Mouse (Mus musculus) hindbrain, embryonic 11.5 days (tissue): ENCODE results near the gene Nup50. TPM values are rescaled to one million over a fixed set of nuclear protein-coding genes. Genes with fewer than 3 reads are reported as not detected.

Experiments
- ATAC-seq: fragments of 200-750 bp; cut with Nextera tagmentation; 2 replicates; pipeline ENCODE4 v1.8.0; 2017; ENCODE audit warnings: mild to moderate bottlenecking, moderate TSS enrichment, moderate library complexity; ENCODE audit not compliant: low FRiP score
- DNase-seq: peaks from one replicate; pipeline ENCODE4 v3.0.0-alpha.2; 2015; ENCODE audit warnings: low spot score
- H3K27ac ChIP-seq: fragments of 300-500 bp; sonication (generic); 2 replicates; pipeline ENCODE4 v1.5.1; 2014; ENCODE audit warnings: mild to moderate bottlenecking, low read depth, low read length
- H3K27me3 ChIP-seq: fragments of 300-500 bp; sonication (generic); 2 replicates; pipeline ENCODE4 v1.6.1; 2014; ENCODE audit warnings: mild to moderate bottlenecking, low read length, moderate library complexity, mixed read lengths; ENCODE audit not compliant: control insufficient read depth, insufficient read depth
- H3K36me3 ChIP-seq: fragments of 300-500 bp; sonication (generic); 2 replicates; pipeline ENCODE4 v1.6.1; 2014; ENCODE audit warnings: mild to moderate bottlenecking, low read length, moderate library complexity, mixed read lengths; ENCODE audit not compliant: control insufficient read depth, insufficient read depth
- H3K4me1 ChIP-seq: fragments of 300-500 bp; sonication (generic); replicated peaks from 2 replicates; pipeline ENCODE4 v1.6.1; 2014; ENCODE audit warnings: low read length, mixed read lengths; ENCODE audit not compliant: control insufficient read depth, insufficient read depth
- H3K4me2 ChIP-seq: fragments of 300-500 bp; sonication (generic); replicated peaks from 2 replicates; pipeline ENCODE4 v1.6.1; 2014; ENCODE audit warnings: mild to moderate bottlenecking, low read depth, low read length
- H3K4me3 ChIP-seq: fragments of 300-500 bp; sonication (generic); 2 replicates; pipeline ENCODE4 v1.5.1; 2014; ENCODE audit warnings: low read depth, low read length
- H3K9ac ChIP-seq: fragments of 300-500 bp; sonication (generic); 2 replicates; pipeline ENCODE4 v1.6.1; 2014; ENCODE audit warnings: low read depth, low read length
- H3K9me3 ChIP-seq: fragments of 300-500 bp; sonication (generic); 2 replicates; pipeline ENCODE4 v1.6.1; 2016; ENCODE audit warnings: low read length; ENCODE audit not compliant: control insufficient read depth
- WGBS: fragments of 180-500 bp; shearing (Covaris S2); extraction: QIAGEN DNeasy Blood & Tissue Kit; methylation state at CpG from one replicate; pipeline ENCODE4 v1.1.7; 2014; 5-methylcytosine and 5-hydroxymethylcytosine counted together
- polyA plus RNA-seq: library from polyadenylated mRNA; unstranded; fragments of >200 nt; fragmentation: Nextera tagmentation; extraction: Ambion mirVana; gene quantifications from 2 replicates; pipeline ENCODE4 v1.2.1, GENCODE M21; 2014

Nup50 gene
- polyA plus RNA-seq, 1 experiment from 2014 or later, result 63.3 TPM

DNA sequence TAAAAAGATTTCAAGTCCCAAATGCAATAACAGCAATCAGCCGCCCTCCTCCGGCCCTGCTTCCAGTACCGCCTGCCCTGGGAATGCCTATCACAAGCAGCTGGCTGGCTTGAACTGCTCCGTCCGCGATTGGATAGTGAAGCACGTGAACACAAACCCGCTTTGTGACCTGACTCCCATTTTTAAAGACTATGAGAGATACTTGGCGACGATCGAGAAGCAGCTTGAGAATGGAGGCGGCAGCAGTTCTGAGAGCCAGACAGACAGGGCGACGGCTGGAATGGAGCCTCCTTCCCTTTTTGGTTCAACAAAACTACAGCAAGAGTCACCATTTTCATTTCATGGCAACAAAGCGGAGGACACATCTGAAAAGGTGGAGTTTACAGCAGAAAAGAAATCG, 11.7 kb downstream of the Nup50 start:
- Histone ChIP-seq H3K9ac (no peak overlapping the region), H3K36me3 (peaks cover 23% of the 10 kb centered on the region), H3K4me1 (no peaks in the 10 kb centered on the region), H3K27me3 (no peaks in the 10 kb centered on the region), H3K4me2 (no peak overlapping the region), H3K4me3 (no peak overlapping the region), H3K27ac (no peak overlapping the region), H3K9me3 (no peaks in the 10 kb centered on the region)
- WGBS, result 93% methylated on average over 16 of the region's 16 CpGs
- no peak for DNase-seq
- ATAC-seq, result no peak

DNA sequence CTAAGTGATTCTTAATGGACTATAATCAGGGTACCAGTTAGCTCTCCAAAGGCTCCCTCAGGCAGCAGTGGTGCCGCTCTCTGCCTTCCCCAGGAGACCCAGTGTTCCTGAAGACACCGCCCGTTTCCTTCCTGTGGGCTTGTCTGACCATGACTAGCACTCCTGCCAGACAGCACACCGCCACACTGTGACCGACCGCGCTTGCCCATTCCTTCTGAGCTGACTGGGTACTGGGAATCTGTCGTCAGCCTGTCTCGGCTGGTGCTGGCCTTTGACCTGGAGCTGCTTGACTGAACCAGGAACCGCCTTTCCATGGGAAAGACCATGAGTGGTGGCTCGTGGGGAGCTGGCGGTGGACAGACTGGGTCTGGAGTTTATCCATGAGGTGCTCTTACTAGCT, 16.9 kb downstream of the Nup50 start:
- Histone ChIP-seq H3K9me3 (no peaks in the 10 kb centered on the region), H3K4me3 (no peak overlapping the region), H3K27ac (no peak overlapping the region), H3K9ac (no peak overlapping the region), H3K27me3 (no peaks in the 10 kb centered on the region), H3K36me3 (peaks cover 24% of the 10 kb centered on the region), H3K4me1 (no peaks in the 10 kb centered on the region), H3K4me2 (no peak overlapping the region)
- DNase-seq, result no peak
- no peak for ATAC-seq
- 56% methylated on average over 12 of the region's 12 CpGs for WGBS

DNA sequence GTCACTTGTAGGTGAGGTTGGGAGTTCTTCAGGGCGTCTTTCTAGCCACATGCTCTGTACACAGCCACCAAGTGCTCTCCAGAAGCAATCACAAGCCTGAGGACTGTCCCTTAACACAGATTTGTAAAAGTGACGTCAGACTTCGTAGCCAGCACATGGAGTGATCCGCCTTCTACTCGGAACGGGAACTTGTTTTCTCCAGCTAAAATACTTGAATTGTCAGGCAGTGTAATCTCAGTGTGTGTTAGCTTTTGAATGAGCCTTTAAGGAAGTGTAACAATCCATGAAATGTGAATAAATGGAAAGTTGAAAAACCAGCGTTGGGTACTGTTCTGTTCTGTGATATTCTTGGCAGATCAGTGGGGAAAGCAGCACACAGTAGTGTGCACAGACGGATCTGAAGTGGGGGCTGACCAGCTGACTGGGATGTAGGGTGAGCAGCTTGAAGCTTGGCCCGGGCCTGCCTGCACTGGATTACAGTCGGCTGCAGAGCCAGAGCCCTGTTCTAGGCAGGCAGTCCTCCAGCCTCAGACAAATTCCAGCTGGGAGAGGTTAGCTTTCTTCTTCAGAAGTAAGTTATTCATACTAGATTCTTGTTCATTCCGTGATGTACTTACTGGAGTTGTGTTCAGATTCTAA, 19.6 kb downstream of the Nup50 start:
- Histone ChIP-seq H3K4me3 (no peak overlapping the region), H3K27ac (no peak overlapping the region), H3K4me1 (no peaks in the 10 kb centered on the region), H3K36me3 (0 out of 2 replicates have a peak, but pooled peaks cover 9% of the 10 kb centered on the region), H3K4me2 (no peak overlapping the region), H3K9ac (no peak overlapping the region), H3K9me3 (no peaks in the 10 kb centered on the region), H3K27me3 (no peaks in the 10 kb centered on the region)
- no peak for DNase-seq
- WGBS, result 81% methylated on average over 11 of the region's 11 CpGs
- no peak for ATAC-seq

DNA sequence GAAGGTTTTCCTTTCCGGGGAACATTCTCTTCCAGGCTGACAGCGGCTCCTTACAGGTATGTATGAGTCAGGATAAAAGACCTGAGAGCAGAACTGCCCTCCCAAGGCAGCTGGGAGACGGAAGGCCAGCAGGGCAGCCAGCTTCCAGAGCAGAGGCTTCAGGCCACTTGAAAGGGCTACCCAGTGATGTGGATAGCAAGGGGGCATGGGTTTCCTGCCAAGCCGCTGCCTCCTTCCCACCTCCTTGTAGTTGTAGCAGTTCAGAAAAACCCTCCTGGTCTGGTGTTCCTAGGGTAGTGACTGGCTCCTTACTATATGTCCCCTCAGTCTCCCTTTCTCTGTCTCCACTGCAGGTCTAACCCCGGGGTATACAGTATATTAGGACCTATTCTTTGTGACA, 21.1 kb downstream of the Nup50 start:
- no peak overlapping the region for H3K27ac ChIP-seq
- DNase-seq (no peak), ATAC-seq (no peak)
- no peak overlapping the region for H3K4me2 ChIP-seq
- H3K4me1 ChIP-seq, result no peaks in the 10 kb centered on the region
- 88% methylated on average over 5 of the region's 5 CpGs for WGBS
- no peaks in the 10 kb centered on the region for H3K9me3 ChIP-seq
- no peak overlapping the region for H3K4me3 ChIP-seq
- H3K27me3 ChIP-seq, result no peaks in the 10 kb centered on the region
- 0 out of 2 replicates have a peak, but pooled peaks cover 7% of the 10 kb centered on the region for H3K36me3 ChIP-seq
- H3K9ac ChIP-seq, result no peak overlapping the region

- 93% methylated on average over 14 of the region's 14 CpGs for WGBS
- H3K36me3 ChIP-seq, result peaks cover 7% of the 10 kb centered on the region; the same call in 1 of the 2 replicates
- no peak overlapping the region for H3K27ac ChIP-seq
- no peak for DNase-seq
- no peaks in the 10 kb centered on the region for H3K4me1 ChIP-seq
- no peak for ATAC-seq
- no peak overlapping the region for H3K4me3 ChIP-seq
- H3K9ac ChIP-seq, result no peak overlapping the region
- H3K9me3 ChIP-seq, result no peaks in the 10 kb centered on the region
- H3K27me3 ChIP-seq, result no peaks in the 10 kb centered on the region
- no peak overlapping the region for H3K4me2 ChIP-seq
These were observed 25.8 kb downstream of the Nup50 start for GRCm38 (mm10) chr15:84948990-84949389.

GRCm38 (mm10) chr15:84950053-84950452, 26.8 kb downstream of the Nup50 start:
- no peak overlapping the region for H3K27ac ChIP-seq
- 97% methylated on average over 4 of the region's 4 CpGs for WGBS
- ATAC-seq (no peak), DNase-seq (no peak)
- no peaks in the 10 kb centered on the region for H3K9me3 ChIP-seq
- no peak overlapping the region for H3K9ac ChIP-seq
- H3K4me3 ChIP-seq, result no peak overlapping the region
- no peak overlapping the region for H3K4me2 ChIP-seq
- H3K36me3 ChIP-seq, result peaks cover 7% of the 10 kb centered on the region; the same call in 1 of the 2 replicates
- no peaks in the 10 kb centered on the region for H3K27me3 ChIP-seq
- no peaks in the 10 kb centered on the region for H3K4me1 ChIP-seq

DNA sequence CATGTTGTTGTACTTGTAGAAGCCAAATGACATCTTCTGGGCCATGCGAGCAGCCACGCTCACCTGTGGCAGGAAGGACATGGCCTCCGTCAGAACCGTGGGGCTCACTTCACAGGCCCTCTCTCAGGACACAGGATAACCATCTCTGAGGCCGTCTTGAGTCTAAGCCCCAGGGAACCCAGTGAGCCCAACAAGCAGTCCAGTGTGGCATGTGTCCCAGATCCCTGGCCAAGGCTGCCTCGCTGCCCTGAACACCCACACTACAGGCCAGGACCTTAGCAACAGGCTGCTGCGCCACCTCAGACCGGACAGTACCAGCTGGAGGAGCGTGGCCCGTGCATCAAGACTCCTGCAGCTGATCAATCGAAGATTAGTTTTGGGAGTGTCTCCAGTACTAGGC, 30.0 kb downstream of the Nup50 start:
- Histone ChIP-seq H3K4me2 (no peak overlapping the region), H3K4me3 (no peak overlapping the region), H3K4me1 (no peaks in the 10 kb centered on the region), H3K36me3 (peaks cover 7% of the 10 kb centered on the region; the same call in 1 of the 2 replicates), H3K27me3 (no peaks in the 10 kb centered on the region), H3K9me3 (no peaks in the 10 kb centered on the region), H3K9ac (no peak overlapping the region), H3K27ac (no peak overlapping the region)
- ATAC-seq, result no peak
- WGBS, result 94% methylated on average over 11 of the region's 11 CpGs
- DNase-seq, result no peak

GRCm38 (mm10) chr15:84957851-84958250, 34.6 kb downstream of the Nup50 start:
- ATAC-seq (no peak), DNase-seq (peak; percentile 35)
- Histone ChIP-seq H3K27ac (no peak overlapping the region), H3K9ac (no peak overlapping the region), H3K9me3 (no peaks in the 10 kb centered on the region), H3K27me3 (no peaks in the 10 kb centered on the region), H3K4me2 (no peak overlapping the region), H3K4me1 (0 out of 2 replicates have a peak, but pooled peaks cover 3% of the 10 kb centered on the region), H3K4me3 (no peak overlapping the region), H3K36me3 (peaks cover 2% of the 10 kb centered on the region; the same call in 1 of the 2 replicates)
- WGBS, result 30% methylated on average over 3 of the region's 3 CpGs

GRCm38 (mm10) chr15:84958331-84958730, 35.1 kb downstream of the Nup50 start:
- WGBS, result 88% methylated on average over 3 of the region's 3 CpGs
- no peak for ATAC-seq
- no peaks in the 10 kb centered on the region for H3K27me3 ChIP-seq

More at GRCm38 (mm10) chr15:84958331-84958730, 35.1 kb downstream of the Nup50 start:
- H3K4me2 ChIP-seq, result no peak overlapping the region
- 0 out of 2 replicates have a peak, but pooled peaks cover 3% of the 10 kb centered on the region for H3K4me1 ChIP-seq
- H3K27ac ChIP-seq, result no peak overlapping the region
- H3K9me3 ChIP-seq, result no peaks in the 10 kb centered on the region
- no peak overlapping the region for H3K4me3 ChIP-seq
- 0 out of 2 replicates have a peak, but pooled peaks cover 2% of the 10 kb centered on the region for H3K36me3 ChIP-seq
- H3K9ac ChIP-seq, result no peak overlapping the region
- no peak for DNase-seq
